Comparison of ENCODE assay signal across 8 mouse cellular contexts in genomic region chr19:26630712-26631235, GRCm38 (mm10). TPM values are rescaled to one million over a fixed set of nuclear protein-coding genes. Genes with fewer than 3 reads are reported as not detected.
DNase-seq lines count a peak whose midpoint lies in the region; ATAC-seq and TF ChIP-seq lines count a peak whose summit lies in the region.

No protein-coding gene starts in this region.

- H3K4me2 ChIP-seq in kidney, embryonic 16.5 days (replicated peaks; ENCODE audit: low read depth, low read length) = no peak overlapping the region
- no peak overlapping the region for H3K4me2 ChIP-seq in midbrain, embryonic 12.5 days (replicated peaks)

- H3K9me3 ChIP-seq in kidney, embryonic 16.5 days (ENCODE audit: low read length) = no peaks in the 10 kb centered on the region
- no peaks in the 10 kb centered on the region for H3K9me3 ChIP-seq in midbrain, embryonic 12.5 days

- H3K4me1 ChIP-seq in kidney, embryonic 16.5 days (ENCODE audit: insufficient read depth, low read length) = peaks cover 4% of the 10 kb centered on the region; the same call in 1 of the 2 replicates
- peaks cover 8% of the 10 kb centered on the region for H3K4me1 ChIP-seq in midbrain, embryonic 12.5 days
- no peaks in the 10 kb centered on the region for H3K4me1 ChIP-seq in thymus, adult 2 months (replicated peaks; ENCODE audit: control insufficient read depth, insufficient read depth, low read length)

- DNase-seq in cerebellum, postnatal 10 days = peak; percentile 48 to 53
- DNase-seq in cerebellum, adult 9-10 months = no peak
- DNase-seq in right cerebral cortex, adult 18-20 months = peak; percentile 58
- DNase-seq in right cerebral cortex, postnatal 36 days (ENCODE audit: low spot score in 2 of 2) = no peak
- no peak for DNase-seq in thymus, adult 2 months
- DNase-seq in thymus, postnatal 25 days = no peak

- H3K4me3 ChIP-seq in kidney, embryonic 16.5 days (ENCODE audit: low read length) = no peak overlapping the region
- no peak overlapping the region for H3K4me3 ChIP-seq in midbrain, embryonic 12.5 days
- no peak overlapping the region for H3K4me3 ChIP-seq in thymus, adult 2 months (ENCODE audit: control insufficient read depth, insufficient read depth, low read length)

- no peak for TF ChIP-seq CTCF in thymus, adult 2 months (IDR thresholded peaks at IDR 0.05; ENCODE audit: borderline replicate concordance, control insufficient read depth, extremely low read depth, insufficient read depth, low read length, poor library complexity)

- no peaks in the 10 kb centered on the region for H3K27me3 ChIP-seq in kidney, embryonic 16.5 days (ENCODE audit: insufficient read depth, low read length)
- H3K27me3 ChIP-seq in midbrain, embryonic 12.5 days = no peaks in the 10 kb centered on the region
- no peaks in the 10 kb centered on the region for H3K27me3 ChIP-seq in thymus, adult 2 months (ENCODE audit: control insufficient read depth, insufficient read depth, low read length)

- H3K36me3 ChIP-seq in kidney, embryonic 16.5 days (ENCODE audit: insufficient read depth, low read length) = 0 out of 2 replicates have a peak, but pooled peaks cover 3% of the 10 kb centered on the region
- no peaks in the 10 kb centered on the region for H3K36me3 ChIP-seq in midbrain, embryonic 12.5 days
- H3K36me3 ChIP-seq in thymus, adult 2 months (ENCODE audit: control insufficient read depth, insufficient read depth, low read length) = peaks cover 34% of the 10 kb centered on the region

- 31% methylated on average over 8 of the region's 8 CpGs for WGBS in kidney, embryonic 16.5 days
- WGBS in midbrain, embryonic 12.5 days = 59% methylated on average over 8 of the region's 8 CpGs
- WGBS in thymus, adult 2 months = 90% methylated on average over 8 of the region's 8 CpGs

- no peak overlapping the region for H3K9ac ChIP-seq in kidney, embryonic 16.5 days (replicated peaks; ENCODE audit: low read length)
- H3K9ac ChIP-seq in midbrain, embryonic 12.5 days (replicated peaks) = no peak overlapping the region

- TF ChIP-seq POLR2A in thymus, adult 2 months (IDR thresholded peaks at IDR 0.05; ENCODE audit: control insufficient read depth, extremely low read depth, insufficient read depth, low read length, poor library complexity) = no peak

- peak; percentile 49; the same call in 1 of the 2 replicates for ATAC-seq in kidney, embryonic 16.5 days (ENCODE audit: low FRiP score, low TSS enrichment)
- ATAC-seq in midbrain, embryonic 12.5 days (ENCODE audit: low FRiP score, low read depth) = no peak

- peak overlapping the region; percentile 75 for H3K27ac ChIP-seq in kidney, embryonic 16.5 days (ENCODE audit: low read length)
- H3K27ac ChIP-seq in midbrain, embryonic 12.5 days (replicated peaks) = peak overlapping the region; percentile 63
- no peak overlapping the region for H3K27ac ChIP-seq in thymus, adult 2 months (ENCODE audit: control insufficient read depth, insufficient read depth, low read length)

RNA-seq across cellular contexts. Expression of gene Smarca2, which starts 25.9 kb away (rescaled TPM):
- 40.5 and 46.7 TPM in 2 replicates for polyA plus RNA-seq in kidney, embryonic 16.5 days (2015; fragmentation: Nextera tagmentation; extraction: Ambion mirVana)
- 52.7 and 54.7 TPM in 2 replicates for polyA plus RNA-seq in midbrain, embryonic 12.5 days (2016; fragmentation: Nextera tagmentation; extraction: Ambion mirVana)
- 38.9 and 41.2 TPM in 2 replicates for polyA plus RNA-seq in thymus, adult 2 months (2012; rRNA removed)

Comparison
In these comparisons a context has a peak if more than half of its experiments do, and no peak if none do; other contexts are left out.
1. DNase-seq: peak in cerebellum, postnatal 10 days (2 of 2) and right cerebral cortex, adult 18-20 months (single experiment); none in cerebellum, adult 9-10 months (single experiment), right cerebral cortex, postnatal 36 days (0 of 2), thymus, adult 2 months (single experiment) and thymus, postnatal 25 days (single experiment).